Mouse (Mus musculus) layer of hippocampus, adult 9-11 months (tissue): ENCODE data around the gene AI661453.

Experiments
- DNase-seq: peaks from one replicate; pipeline ENCODE4 v3.0.0; 2022

The AI661453 gene

DNA sequence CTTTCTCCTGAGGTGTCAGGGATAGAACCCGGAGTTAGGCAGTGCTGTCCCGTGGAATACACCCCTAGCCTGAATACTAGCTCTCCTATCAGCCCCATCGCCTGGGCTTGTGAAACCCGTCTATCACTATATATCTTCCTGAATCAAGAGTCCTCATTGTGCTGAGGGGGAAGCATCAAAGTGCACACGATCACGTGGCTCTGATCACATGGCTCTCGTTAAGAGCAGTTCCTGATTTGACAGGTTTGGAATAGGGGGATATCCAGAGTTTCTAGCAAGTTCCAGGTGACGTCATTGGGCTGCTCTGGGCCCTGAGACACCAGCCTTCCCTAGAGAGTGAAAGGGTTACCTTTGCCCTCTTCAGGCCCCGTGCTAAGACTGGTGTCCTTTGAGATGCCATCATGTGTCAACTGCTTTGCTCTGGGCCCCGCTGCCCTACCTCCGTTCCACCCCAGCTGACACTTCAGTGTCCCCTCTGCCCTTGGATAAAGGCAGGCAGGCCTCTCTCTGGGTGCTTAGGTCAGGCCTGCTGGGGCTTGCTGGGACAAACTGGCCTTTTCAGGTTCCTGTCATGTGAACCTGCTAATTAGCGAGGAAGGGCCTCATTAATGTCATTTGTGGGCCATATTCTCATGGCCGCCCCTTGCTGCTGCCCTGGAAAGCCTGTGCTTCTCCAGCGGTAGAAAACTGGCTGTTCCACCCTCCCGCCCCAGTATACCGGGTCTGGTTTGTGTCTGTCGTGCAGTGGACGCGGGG, 5.1 kb downstream of the AI661453 start:
- DNase-seq = no peak

GRCm38 (mm10) chr17:47442271-47442670, 5.9 kb downstream of the AI661453 start:
- DNase-seq = no peak

DNA sequence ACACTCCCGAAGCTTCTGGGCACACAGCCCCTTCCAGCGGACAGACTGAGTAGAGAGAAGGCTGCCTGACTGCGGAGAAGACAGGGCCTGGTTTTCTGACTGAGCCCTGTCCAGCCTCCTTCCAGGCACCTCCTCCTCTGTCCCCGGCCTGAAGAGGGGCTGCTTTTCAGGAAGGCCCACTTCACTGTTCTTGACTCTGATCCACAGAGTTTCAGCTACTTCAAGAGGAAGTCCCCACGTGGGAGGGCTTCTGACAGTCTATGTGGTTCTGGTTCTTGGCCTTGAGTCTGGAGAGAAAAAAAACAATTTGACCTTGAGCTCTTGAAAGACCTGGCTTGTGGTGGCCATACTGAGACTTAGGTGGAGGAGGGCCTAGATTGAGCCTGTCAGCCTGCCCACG, 7.7 kb downstream of the AI661453 start:
- no peak for DNase-seq

- DNase-seq = no peak
Measured at GRCm38 (mm10) chr17:47445518-47445917, 9.1 kb downstream of the AI661453 start.

- DNase-seq = no peak
Measured at GRCm38 (mm10) chr17:47446025-47446424, 9.6 kb downstream of the AI661453 start.

DNA sequence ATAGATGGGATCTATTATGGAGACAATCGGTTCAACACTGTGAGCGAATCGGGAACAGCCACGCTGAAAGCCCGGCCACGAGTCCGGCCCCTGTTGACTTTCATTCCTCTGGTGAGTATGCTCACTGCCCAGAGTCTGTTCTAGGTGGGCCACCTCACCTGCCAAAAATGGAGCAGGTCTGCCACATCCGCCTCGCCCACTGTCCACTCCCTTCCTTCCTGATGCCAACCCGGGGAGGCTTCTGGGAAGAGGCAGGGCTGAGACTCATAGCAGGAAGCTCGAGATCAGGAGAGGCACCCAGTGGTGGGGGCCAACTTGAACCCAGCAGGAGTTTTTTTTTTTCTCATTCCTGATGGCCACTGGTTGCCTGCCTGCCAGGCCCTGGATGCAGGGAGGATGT, 10.1 kb downstream of the AI661453 start:
- no peak for DNase-seq

DNA sequence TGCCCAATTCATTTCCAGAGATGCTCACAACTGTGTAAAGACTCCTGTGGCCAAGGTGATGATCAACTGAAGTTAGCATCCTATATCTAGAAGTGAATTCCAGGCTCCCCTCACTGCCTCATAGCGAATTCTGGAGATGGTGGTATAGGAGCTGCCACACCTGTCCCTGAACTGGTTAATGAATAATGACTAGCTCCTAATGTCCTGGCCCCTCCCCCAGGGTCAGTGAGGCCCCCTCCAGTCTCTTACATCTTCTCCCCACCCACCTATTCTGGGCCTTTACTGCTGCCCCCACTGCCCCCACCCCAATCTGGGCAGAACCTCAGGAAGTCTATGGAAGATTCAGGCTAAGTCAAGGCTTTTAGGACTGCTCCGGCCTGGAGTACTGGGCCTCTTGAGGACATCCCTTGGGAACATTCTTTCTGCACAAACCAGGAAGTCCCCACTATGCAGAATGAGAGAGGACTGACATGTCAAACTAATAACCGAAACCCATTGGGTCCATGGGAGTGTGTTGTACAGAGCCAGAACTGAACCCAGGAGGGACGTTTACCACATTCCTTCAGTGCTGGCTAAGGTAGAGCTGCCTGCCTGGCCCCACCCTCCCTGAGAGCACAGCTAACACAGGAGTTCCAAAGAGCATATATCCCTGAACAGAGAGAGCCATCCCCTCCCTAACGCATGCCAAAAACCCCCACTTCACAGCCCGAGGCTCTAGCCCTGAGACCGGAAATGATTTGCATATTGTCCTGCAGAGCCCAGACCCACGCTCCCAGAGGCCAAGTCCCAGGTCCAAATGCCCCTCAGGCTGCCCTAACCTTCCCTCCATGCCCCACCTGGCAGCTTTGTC, 12.3 kb downstream of the AI661453 start:
- DNase-seq = no peak

DNA sequence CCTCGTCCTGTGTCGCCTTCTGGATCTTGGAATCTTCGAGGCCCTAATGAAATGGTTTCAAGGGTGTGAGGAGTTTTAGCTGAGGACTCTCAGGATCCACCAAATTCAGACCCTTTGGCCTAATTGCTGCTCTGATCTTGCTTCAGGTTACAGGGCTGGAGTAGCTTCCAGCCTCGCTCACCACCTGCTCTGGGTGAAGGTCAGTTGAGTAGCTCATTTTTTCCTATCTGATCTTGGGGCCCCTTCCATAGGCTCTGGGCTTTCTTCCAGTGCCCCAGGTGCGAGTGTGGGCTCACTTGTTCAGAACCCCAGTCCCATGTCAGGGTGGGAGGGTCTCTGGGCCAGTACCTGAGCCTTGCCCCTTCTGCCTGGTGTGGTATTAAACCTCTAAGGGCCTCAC, 13.0 kb downstream of the AI661453 start:
- DNase-seq = no peak

DNA sequence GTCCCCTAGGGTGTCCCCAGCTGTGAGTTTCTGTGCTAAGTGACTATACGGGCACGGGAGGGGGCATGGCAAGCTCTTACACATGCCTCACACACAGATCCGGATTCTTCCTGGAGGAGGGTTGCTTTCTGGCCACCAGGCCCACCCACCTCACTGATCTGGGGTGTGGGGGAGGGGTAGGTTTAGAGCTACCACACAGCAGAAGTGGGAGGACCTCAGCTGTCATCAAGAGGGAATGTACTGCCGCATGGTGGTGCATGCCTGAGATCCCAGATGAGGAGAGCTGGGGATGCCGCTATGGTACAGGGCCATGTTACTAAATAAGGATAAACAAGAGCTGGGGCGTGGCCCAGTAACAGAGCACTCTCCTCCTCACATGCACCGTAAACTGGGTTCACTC, 13.8 kb downstream of the AI661453 start:
- DNase-seq = no peak

- DNase-seq = no peak
Measured at GRCm38 (mm10) chr17:47450880-47451565, 14.6 kb downstream of the AI661453 start.

DNA sequence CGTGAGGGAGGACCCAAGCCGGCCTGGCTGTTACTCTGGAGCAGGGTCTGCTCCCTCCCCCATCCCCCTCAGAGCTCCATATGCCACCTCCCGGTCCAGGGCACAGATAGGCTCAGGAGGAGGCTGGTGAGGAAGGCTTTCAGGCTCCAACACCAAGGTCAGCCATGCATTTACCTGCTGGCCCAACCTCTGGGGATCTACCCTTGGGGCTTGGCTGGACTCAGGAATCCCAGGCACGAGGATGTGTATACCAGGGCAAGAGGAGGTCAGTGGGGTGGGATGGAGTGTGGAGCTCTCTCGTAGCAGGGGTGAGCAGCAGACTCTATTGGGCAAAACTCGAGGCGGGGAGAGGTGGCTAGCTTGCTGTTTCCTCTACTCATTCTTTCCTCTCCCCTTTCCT, 16.5 kb downstream of the AI661453 start:
- DNase-seq = no peak

- peak; percentile 53 for DNase-seq
Measured at GRCm38 (mm10) chr17:47454675-47455074, 18.3 kb downstream of the AI661453 start.

DNA sequence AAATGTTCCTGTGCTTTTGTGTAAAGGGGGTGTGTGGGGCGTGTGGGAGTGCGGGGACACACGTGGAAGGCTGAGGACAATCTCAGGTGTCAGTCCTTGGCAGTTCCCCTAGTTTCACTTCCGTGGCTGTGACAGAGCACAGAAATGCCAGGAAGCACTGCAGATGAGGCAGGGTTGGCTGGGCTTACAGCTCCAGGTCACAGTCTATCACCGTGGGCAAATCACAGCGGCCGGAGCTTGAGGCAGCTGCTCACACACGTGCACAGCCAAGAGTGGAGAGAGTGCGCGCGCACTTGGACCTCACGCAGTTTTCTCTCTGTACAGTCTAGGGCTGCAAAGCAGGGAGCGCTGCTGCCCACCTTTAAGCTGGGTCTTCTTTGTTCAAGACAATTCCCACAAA, 21.9 kb downstream of the AI661453 start:
- DNase-seq = no peak

DNA sequence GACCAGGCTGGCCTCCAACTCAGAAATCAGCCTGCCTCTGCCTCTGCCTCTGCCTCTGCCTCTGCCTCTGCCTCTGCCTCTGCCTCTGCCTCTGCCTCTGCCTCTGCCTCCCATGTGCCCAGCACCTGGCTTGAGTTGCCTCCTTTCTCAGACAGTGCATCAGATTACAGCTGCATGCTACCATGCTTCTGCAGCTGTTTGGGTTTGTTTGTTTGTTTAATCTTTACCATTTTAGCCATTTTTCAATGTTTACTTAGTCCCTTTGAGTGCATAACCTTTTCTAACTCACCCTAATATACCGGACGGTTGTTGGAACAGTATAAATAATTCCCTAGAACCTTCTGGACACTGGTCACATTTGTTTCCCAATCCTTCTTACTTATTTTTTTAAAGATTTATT, 22.5 kb downstream of the AI661453 start:
- no peak for DNase-seq

DNA sequence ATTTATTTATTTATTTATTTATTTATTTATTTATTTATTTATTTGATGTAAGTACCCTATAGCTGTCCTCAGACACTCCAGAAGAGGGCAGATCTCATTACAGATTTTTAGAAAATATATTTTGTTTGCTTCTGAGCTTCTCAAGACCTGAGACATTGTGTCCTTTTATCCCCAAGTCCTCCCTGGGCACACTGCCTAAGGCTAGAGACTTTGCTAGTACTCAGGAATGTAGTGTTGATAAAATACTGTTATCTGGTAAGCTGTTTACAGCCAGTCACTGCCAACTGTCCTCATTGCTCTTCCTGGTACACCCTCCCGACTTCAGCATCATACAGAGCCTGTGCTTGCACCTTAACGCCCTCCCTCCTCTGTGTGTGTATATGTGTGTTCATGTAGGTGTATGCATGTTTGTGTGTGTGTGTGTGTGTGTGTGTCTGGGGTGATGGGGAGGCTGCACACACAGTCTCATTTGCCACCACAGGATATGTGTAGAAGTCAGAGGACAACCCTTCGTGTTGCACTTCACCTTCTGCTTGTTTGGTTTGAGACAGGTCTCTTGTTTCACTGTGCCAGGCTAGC, 23.0 kb downstream of the AI661453 start:
- no peak for DNase-seq

DNA sequence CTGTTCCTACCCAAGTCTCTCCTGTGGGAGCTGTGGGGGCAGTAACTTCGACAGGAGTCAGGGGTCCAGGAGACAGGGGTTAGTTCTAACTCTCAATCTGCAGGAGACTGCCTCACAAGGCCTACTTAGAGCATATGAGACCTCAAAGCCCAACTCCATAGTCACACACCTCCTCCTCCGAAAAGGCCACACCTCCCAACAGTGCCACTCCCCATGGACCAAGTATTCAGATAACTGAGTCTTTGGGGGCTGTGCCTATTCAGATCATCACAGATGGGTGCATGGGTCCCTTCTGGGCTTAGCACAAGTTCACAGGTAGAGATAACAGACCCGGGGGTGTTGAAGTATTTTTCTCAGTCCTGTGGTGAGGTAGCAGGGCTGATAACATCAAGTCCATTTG, 25.3 kb downstream of the AI661453 start:
- no peak for DNase-seq

- DNase-seq = no peak
Measured at GRCm38 (mm10) chr17:47462209-47462608, 25.8 kb downstream of the AI661453 start.

- DNase-seq = no peak
Measured at GRCm38 (mm10) chr17:47462728-47463388, 26.4 kb downstream of the AI661453 start.

- DNase-seq = no peak
Measured at GRCm38 (mm10) chr17:47464248-47464965, 28.0 kb downstream of the AI661453 start.

DNA sequence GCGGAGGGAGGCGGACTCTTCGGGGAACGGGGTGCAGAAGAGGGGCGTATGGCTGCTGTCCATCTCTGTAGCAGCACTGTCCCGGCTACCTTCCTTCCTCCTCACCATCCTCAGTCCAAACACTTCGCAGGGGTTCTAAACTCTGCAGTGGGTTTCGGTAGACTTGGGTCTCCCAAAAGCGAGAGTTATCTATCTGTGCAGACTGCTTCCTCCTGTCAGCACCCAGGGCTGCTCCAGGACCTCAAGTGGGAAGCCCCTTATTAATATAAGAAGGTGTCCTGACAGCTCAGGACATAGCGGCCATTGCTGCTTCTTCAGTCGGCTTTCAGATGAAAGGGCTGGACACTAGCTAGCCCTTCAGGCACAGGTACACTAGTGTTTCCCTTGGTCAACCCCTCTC, 28.6 kb downstream of the AI661453 start:
- DNase-seq = no peak

- no peak for DNase-seq
Measured at GRCm38 (mm10) chr17:47466284-47466683, 29.9 kb downstream of the AI661453 start.

GRCm38 (mm10) chr17:47467659-47468058, 31.2 kb downstream of the AI661453 start:
- DNase-seq = no peak
